Mouse (Mus musculus) myocyte (in vitro differentiated cells): ENCODE results near the gene Myh11.

Experiments used
- CEBPB ChIP-seq: IDR thresholded peaks from 2 replicates; pipeline ENCODE4 v1.6.1; 2011; ENCODE audit warnings: mild to moderate bottlenecking, moderate library complexity; ENCODE audit not compliant: poor library complexity, insufficient read depth, severe bottlenecking
- MAX ChIP-seq: IDR thresholded peaks from one replicate; pipeline ENCODE4 v1.6.1; 2011; ENCODE audit warnings: low read depth, mild to moderate bottlenecking, control low read depth
- POLR2A ChIP-seq: IDR thresholded peaks from one replicate; pipeline ENCODE4 v1.6.1; 2011; ENCODE audit warnings: low read depth, mild to moderate bottlenecking, control low read depth, moderate library complexity; ENCODE audit not compliant: insufficient read length
- REST ChIP-seq: IDR thresholded peaks from one replicate; pipeline ENCODE4 v1.6.1; 2011; ENCODE audit warnings: mild to moderate bottlenecking, control low read depth, moderate library complexity; ENCODE audit not compliant: insufficient read depth, insufficient read length
- TCF12 ChIP-seq: IDR thresholded peaks from one replicate; pipeline ENCODE4 v1.6.1; 2011; ENCODE audit warnings: mild to moderate bottlenecking, control low read depth; ENCODE audit not compliant: poor library complexity, insufficient read depth, severe bottlenecking

DNA sequence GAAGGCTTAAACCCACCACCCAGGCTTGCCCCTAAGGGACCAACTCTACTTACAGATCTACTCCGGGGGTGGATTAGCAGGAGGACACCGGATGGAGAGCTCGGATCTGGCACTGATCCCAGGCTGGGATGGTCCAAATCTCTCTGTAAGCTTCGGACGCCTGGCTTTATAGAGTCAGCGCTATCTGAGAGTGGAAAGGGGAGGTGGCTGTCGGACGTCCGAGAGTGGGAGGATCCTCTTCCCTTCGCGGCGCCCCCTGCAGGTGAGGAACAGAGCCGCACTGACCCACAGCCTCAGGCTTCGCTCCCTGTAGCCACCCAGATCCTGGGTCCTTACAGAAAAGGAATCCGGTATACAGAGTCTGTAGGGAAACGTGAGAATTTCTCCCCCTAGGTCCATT is at the start of gene Myh11:
- TF ChIP-seq TCF12 (no peak), POLR2A (no peak), CEBPB (no peak), MAX (no peak), REST (no peak)
